Mouse (Mus musculus) c-Kit-negative CD71-positive TER-119-positive erythroid progenitor cells, embryonic 14.5 days (primary cell): ENCODE results near the gene Trmt61a.

ENCODE experiments used
- DNase-seq: peaks from one replicate; pipeline ENCODE4 v3.0.0-alpha.2; 2013; ENCODE audit warnings: low read depth, low spot score

Trmt61a gene

GRCm38 (mm10) chr12:111731822-111732807, 54.2 kb downstream of the Trmt61a start:
- peak; percentile 56 for DNase-seq

GRCm38 (mm10) chr12:111732921-111733320, 55.0 kb downstream of the Trmt61a start:
- no peak for DNase-seq
